Mouse (Mus musculus) testis, postnatal 10 days (tissue): ENCODE measurements around the gene Kansl1.

Experiments
- DNase-seq: peaks from one replicate; pipeline ENCODE4 v3.0.0; 2021; ENCODE audit warnings: low spot score

The Kansl1 gene

GRCm38 (mm10) chr11:104363823-104364600, 104.6 kb downstream of the Kansl1 start:
- no peak for DNase-seq

GRCm38 (mm10) chr11:104362704-104363103, 106.0 kb downstream of the Kansl1 start:
- DNase-seq, result no peak

- DNase-seq, result no peak
Measured at GRCm38 (mm10) chr11:104361790-104362189, 106.9 kb downstream of the Kansl1 start.

- no peak for DNase-seq
Measured at GRCm38 (mm10) chr11:104346931-104347330, 121.7 kb downstream of the Kansl1 start.

GRCm38 (mm10) chr11:104334946-104335345, 133.7 kb downstream of the Kansl1 start:
- DNase-seq, result no peak

- no peak for DNase-seq
Measured at GRCm38 (mm10) chr11:104334115-104334514, 134.5 kb downstream of the Kansl1 start.

- no peak for DNase-seq
Measured at GRCm38 (mm10) chr11:104332105-104332504, 136.6 kb downstream of the Kansl1 start.

GRCm38 (mm10) chr11:104331208-104331607, 137.5 kb downstream of the Kansl1 start:
- no peak for DNase-seq

- DNase-seq, result no peak
Measured at GRCm38 (mm10) chr11:104330151-104330550, 138.5 kb downstream of the Kansl1 start.

- no peak for DNase-seq
Measured at GRCm38 (mm10) chr11:104329185-104329926, 139.3 kb downstream of the Kansl1 start.

GRCm38 (mm10) chr11:104327946-104328345, 140.7 kb downstream of the Kansl1 start:
- DNase-seq, result no peak

- DNase-seq, result no peak
Measured at GRCm38 (mm10) chr11:104327462-104327861, 141.2 kb downstream of the Kansl1 start.

- no peak for DNase-seq
Measured at GRCm38 (mm10) chr11:104322142-104322541, 146.5 kb downstream of the Kansl1 start.

GRCm38 (mm10) chr11:104320511-104320910, 148.2 kb downstream of the Kansl1 start:
- DNase-seq, result no peak

- no peak for DNase-seq
Measured at GRCm38 (mm10) chr11:104318940-104319781, 149.5 kb downstream of the Kansl1 start.

- DNase-seq, result no peak
Measured at GRCm38 (mm10) chr11:104317631-104318030, 151.0 kb downstream of the Kansl1 start.

- DNase-seq, result no peak
Measured at GRCm38 (mm10) chr11:104316685-104317400, 151.8 kb downstream of the Kansl1 start.

- peak; percentile 87 for DNase-seq
Measured at GRCm38 (mm10) chr11:104315703-104316102, 153.0 kb downstream of the Kansl1 start.

GRCm38 (mm10) chr11:104311643-104312042, 157.0 kb downstream of the Kansl1 start:
- DNase-seq, result no peak

- DNase-seq, result no peak
Measured at GRCm38 (mm10) chr11:104310226-104310887, 158.3 kb downstream of the Kansl1 start.
